Mouse (Mus musculus): ENCODE measurements around the gene Arrdc1. TPM values are rescaled to one million over a fixed set of nuclear protein-coding genes. Genes with fewer than 3 reads are reported as not detected.

Arrdc1 gene
- total RNA-seq, 1 experiment = 14.4 TPM

GRCm38 (mm10) chr2:24880686-24881085 lies 54.4 kb downstream of the Arrdc1 start:
- Histone ChIP-seq H3K9me3 (ENCODE audit: control insufficient read depth, insufficient read depth, low read depth, low read length) (no peaks in the 10 kb centered on the region), H3K9ac (ENCODE audit: insufficient read depth, low read depth, low read length, poor library complexity, severe bottlenecking) (no peak overlapping the region), H3K36me3 (ENCODE audit: control insufficient read depth, insufficient read depth, low read length, poor library complexity, severe bottlenecking) (peaks cover 10% of the 10 kb centered on the region), H3K4me3 (ENCODE audit: insufficient read depth in 1 of 2, low read depth in 1 of 2, low read length in 2 of 2, poor library complexity in 1 of 2, severe bottlenecking in 1 of 2) (no peak overlapping the region), H3K27ac (ENCODE audit: insufficient read depth, low read depth, low read length, poor library complexity, severe bottlenecking) (no peak overlapping the region), H3K4me1 (ENCODE audit: control insufficient read depth in 2 of 2, insufficient read depth in 2 of 2, low read length in 2 of 2, poor library complexity in 1 of 2) (no peaks in the 10 kb centered on the region)
- in situ Hi-C loops (cut with MboI; ENCODE audit: low sequenced_read_pairs in 2 of 2, unreplicated experiment in 2 of 2) = no loop called here
- TF ChIP-seq ZNF384 (IDR thresholded peaks at IDR 0.05; ENCODE audit: low read depth, low read length) (no peak), MAFK (IDR thresholded peaks at IDR 0.05; ENCODE audit: insufficient read depth, low read depth, low read length) (no peak), ZC3H11A (IDR thresholded peaks at IDR 0.05; ENCODE audit: borderline replicate concordance, low read depth, low read length) (no peak), HCFC1 (IDR thresholded peaks at IDR 0.05; ENCODE audit: borderline replicate concordance, insufficient read depth, low read length) (no peak), CHD2 (IDR thresholded peaks at IDR 0.05; ENCODE audit: low read depth, low read length) (no peak)
- no peak for DNase-seq (ENCODE audit: low read depth, low spot score)

Other genes with a start within 250 kb of the Arrdc1 start
- 2.4 and 5.0 TPM in 2 replicates for gene Cacna1b, start 172.1 kb downstream of the Arrdc1 start, total RNA-seq (2012; rRNA removed)
- 55.1 and 64.1 TPM in 2 replicates for gene Ehmt1, start 15.6 kb downstream of the Arrdc1 start, total RNA-seq (2012; rRNA removed)
- 47.8 and 50.2 TPM in 2 replicates for gene Zmynd19, start 14.5 kb upstream of the Arrdc1 start, total RNA-seq (2012; rRNA removed)
- 23.7 and 30.2 TPM in 2 replicates for gene Dph7, start 27.1 kb upstream of the Arrdc1 start, total RNA-seq (2012; rRNA removed)
- 29.2 and 38.3 TPM in 2 replicates for gene Mrpl41, start 39.8 kb upstream of the Arrdc1 start, total RNA-seq (2012; rRNA removed)
- 20.2 and 29.6 TPM in 2 replicates for gene Pnpla7, start 40.8 kb upstream of the Arrdc1 start, total RNA-seq (2012; rRNA removed)
- 9.3 and 10.4 TPM in 2 replicates for gene Nsmf, start 119.1 kb upstream of the Arrdc1 start, total RNA-seq (2012; rRNA removed)
- gene Entpd8, start 145.1 kb upstream of the Arrdc1 start, total RNA-seq (2012; rRNA removed) = not detected in 2 replicates
- 0.22 TPM in 1 of 2 replicates, not detected in the other for gene Noxa1, start 159.9 kb upstream of the Arrdc1 start, total RNA-seq (2012; rRNA removed)
- gene Nrarp, start 245.5 kb upstream of the Arrdc1 start, total RNA-seq (2012; rRNA removed) = 1.9 and 2.1 TPM in 2 replicates